Mouse (Mus musculus) small intestine, adult 2 months (tissue): Measurements from ENCODE around the gene Slc16a5. TPM values are rescaled to one million over a fixed set of nuclear protein-coding genes. Genes with fewer than 3 reads are reported as not detected.
A peak's percentile ranks its signal among the peaks of the same experiment; 100 is the strongest.

ENCODE experiments used
- H3K27ac ChIP-seq: fragments of 200-500 bp; 2 replicates; pipeline ENCODE4 v1.5.1; 2012; ENCODE audit warnings: low read depth, low read length, control low read depth, inconsistent platforms; ENCODE audit not compliant: insufficient read depth
- H3K27me3 ChIP-seq: fragments of 200-500 bp; 2 replicates; pipeline ENCODE4 v1.6.1; 2012; ENCODE audit warnings: mild to moderate bottlenecking, moderate library complexity, low read length, inconsistent platforms; ENCODE audit not compliant: control insufficient read depth, insufficient read depth
- H3K36me3 ChIP-seq: fragments of 200-500 bp; 2 replicates; pipeline ENCODE4 v1.6.1; 2012; ENCODE audit warnings: mild to moderate bottlenecking, low read length, control low read depth, inconsistent platforms; ENCODE audit not compliant: control insufficient read depth, insufficient read depth
- H3K4me1 ChIP-seq: fragments of 200-500 bp; 2 replicates; pipeline ENCODE4 v1.6.1; 2012; ENCODE audit warnings: low read length, inconsistent platforms, mixed read lengths; ENCODE audit not compliant: control insufficient read depth, insufficient read depth, insufficient read length
- H3K4me3 ChIP-seq: fragments of 200-500 bp; 2 replicates; pipeline ENCODE4 v1.5.1; 2012; ENCODE audit warnings: low read depth, mild to moderate bottlenecking, control low read depth, inconsistent platforms, low read length, moderate library complexity
- CTCF ChIP-seq: fragments of 200-500 bp; IDR thresholded peaks from 2 replicates; pipeline ENCODE4 v1.5.1; 2012; ENCODE audit warnings: low read depth, mild to moderate bottlenecking, control low read depth, inconsistent platforms, low read length, moderate library complexity, mixed read lengths; ENCODE audit not compliant: insufficient replicate concordance, insufficient read length; ENCODE audit errors: extremely low read depth
- POLR2A ChIP-seq: fragments of 200-500 bp; IDR thresholded peaks from 2 replicates; pipeline ENCODE4 v1.6.1; 2012; ENCODE audit warnings: low read depth, mild to moderate bottlenecking, control low read depth, inconsistent platforms, low read length, moderate library complexity
- WGBS: fragments of 180-500 bp; shearing (Covaris S2); methylation state at CpG from one replicate; pipeline ENCODE4 v1.1.7; 2018; 5-methylcytosine and 5-hydroxymethylcytosine counted together
- polyA plus RNA-seq: library from polyadenylated mRNA; depleted of rRNA; stranded (reverse); fragments of >200 nt; gene quantifications from 2 replicates; pipeline ENCODE4 v1.2.3, GENCODE M21; 2012

Gene Slc16a5
- polyA plus RNA-seq, 1 experiment, result 220 TPM

DNA sequence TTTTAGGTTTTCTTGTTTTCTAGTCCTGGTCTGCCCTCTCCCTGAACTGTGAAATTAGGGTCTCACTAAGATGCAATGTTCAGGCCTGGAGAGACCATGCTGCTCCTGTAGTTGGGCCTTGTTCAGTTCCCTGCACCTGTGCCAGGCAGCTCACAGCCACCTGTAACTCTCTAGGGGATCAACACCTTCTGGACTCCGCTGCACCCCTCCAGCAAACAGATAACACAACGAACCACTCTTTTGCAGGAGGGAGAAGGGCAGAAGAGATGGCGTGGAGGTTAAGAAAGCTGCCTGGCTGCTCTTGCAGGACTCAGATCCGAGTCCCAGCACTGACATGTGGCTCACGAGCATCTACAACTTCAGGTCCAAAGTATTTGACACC lies 48.2 kb downstream of the Slc16a5 start:
- Histone ChIP-seq H3K27ac (peak overlapping the region; percentile 84), H3K4me1 (peaks cover 22% of the 10 kb centered on the region), H3K4me3 (peak overlapping the region; percentile 2; the same call in 1 of the 2 replicates), H3K36me3 (no peaks in the 10 kb centered on the region), H3K27me3 (no peaks in the 10 kb centered on the region)
- TF ChIP-seq CTCF (no peak), POLR2A (no peak)
- WGBS, result 33% methylated on average over 5 of the region's 5 CpGs

DNA sequence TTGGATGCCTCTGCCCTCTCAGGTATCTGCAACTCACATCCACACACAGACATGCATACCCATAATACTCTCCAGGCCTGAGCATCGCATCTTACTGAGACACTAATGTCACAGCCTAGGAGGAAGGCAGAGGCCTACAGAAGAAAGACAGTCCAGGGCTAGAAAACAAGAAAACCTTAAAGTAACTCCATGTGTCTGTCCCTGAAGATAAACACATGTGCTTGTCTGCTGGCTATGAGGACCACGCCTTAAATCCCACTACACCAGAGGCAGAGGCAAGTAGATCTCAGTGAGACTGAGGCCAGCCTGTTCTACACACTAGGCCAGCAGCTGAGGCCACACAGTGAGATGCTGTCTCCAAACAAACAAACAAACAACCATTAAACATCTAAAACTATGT lies 48.8 kb downstream of the Slc16a5 start:
- TF ChIP-seq CTCF (no peak), POLR2A (no peak)
- Histone ChIP-seq H3K36me3 (no peaks in the 10 kb centered on the region), H3K4me3 (no peak overlapping the region; the same call in 1 of the 2 replicates), H3K27me3 (no peaks in the 10 kb centered on the region), H3K4me1 (peaks cover 22% of the 10 kb centered on the region), H3K27ac (peak overlapping the region; percentile 42)
- 38% methylated on average over 2 of the region's 2 CpGs for WGBS

DNA sequence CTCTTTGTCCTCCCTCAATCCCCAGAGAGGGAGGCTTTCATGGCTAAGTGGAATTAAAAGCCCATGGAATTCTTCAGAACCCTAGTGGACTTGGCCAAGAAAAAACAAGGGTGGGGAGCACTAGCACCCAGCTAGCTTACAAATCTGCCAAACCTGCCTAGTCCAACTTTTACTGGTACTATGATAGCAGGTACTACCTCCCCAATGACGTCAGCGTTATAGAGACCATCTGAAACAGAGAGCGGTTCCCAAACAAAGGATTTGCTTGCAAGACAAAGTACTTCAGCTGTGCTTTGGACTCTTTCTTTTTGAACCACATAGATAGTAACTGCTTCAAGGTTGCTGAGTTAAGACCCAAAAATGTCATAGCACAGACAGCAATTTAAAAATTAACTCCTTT lies 49.7 kb downstream of the Slc16a5 start:
- Histone ChIP-seq H3K27ac (peak overlapping the region; percentile 97), H3K36me3 (no peaks in the 10 kb centered on the region), H3K4me3 (peak overlapping the region; percentile 76; the same call in 1 of the 2 replicates), H3K4me1 (peaks cover 22% of the 10 kb centered on the region), H3K27me3 (no peaks in the 10 kb centered on the region)
- WGBS, result 15% methylated on average over 3 of the region's 3 CpGs
- no peak for TF ChIP-seq POLR2A
- no peak for TF ChIP-seq CTCF

DNA sequence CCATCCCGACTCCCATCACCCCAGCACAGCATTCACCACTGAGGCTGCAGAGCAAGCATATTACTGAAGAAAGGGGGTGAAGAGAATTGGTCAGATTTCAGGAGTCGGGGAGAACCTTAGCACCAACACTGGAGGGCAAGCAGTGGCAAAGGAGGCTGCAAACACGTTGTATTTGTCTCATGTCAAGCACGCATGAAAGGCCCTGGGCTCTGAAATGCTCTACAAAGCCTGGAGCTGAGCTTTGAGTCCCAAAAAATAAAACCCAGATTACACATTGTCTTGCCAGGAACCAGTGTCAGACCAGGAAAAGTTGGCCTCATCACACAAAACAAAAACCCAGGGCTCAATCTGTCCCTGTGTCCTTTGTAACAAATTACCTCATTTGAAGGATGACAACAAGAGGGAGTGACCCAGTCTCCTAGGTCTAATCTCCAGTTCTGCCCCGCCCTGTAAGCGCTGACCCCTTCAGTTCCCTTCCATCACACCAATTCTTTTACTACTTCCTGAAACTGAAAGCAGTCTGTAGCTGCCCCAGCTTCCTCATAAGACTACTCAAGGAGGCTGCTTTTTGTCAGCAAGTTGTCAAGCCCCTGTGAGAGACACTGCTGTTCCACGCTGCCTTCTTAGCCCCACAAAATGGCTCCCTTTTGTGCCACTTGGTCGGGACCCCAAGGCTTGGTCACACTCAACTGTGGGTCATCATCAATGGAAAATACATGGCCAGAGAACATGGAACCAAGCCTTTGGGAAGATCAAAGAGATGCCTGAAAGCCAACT lies 50.3 kb downstream of the Slc16a5 start:
- H3K36me3 ChIP-seq, result no peaks in the 10 kb centered on the region
- peaks cover 22% of the 10 kb centered on the region for H3K4me1 ChIP-seq
- H3K4me3 ChIP-seq, result peak overlapping the region; percentile 76
- H3K27me3 ChIP-seq, result no peaks in the 10 kb centered on the region
- peak overlapping the region; percentile 97 for H3K27ac ChIP-seq
- WGBS, result 7% methylated on average over 8 of the region's 8 CpGs
- TF ChIP-seq POLR2A (no peak), CTCF (no peak)

DNA sequence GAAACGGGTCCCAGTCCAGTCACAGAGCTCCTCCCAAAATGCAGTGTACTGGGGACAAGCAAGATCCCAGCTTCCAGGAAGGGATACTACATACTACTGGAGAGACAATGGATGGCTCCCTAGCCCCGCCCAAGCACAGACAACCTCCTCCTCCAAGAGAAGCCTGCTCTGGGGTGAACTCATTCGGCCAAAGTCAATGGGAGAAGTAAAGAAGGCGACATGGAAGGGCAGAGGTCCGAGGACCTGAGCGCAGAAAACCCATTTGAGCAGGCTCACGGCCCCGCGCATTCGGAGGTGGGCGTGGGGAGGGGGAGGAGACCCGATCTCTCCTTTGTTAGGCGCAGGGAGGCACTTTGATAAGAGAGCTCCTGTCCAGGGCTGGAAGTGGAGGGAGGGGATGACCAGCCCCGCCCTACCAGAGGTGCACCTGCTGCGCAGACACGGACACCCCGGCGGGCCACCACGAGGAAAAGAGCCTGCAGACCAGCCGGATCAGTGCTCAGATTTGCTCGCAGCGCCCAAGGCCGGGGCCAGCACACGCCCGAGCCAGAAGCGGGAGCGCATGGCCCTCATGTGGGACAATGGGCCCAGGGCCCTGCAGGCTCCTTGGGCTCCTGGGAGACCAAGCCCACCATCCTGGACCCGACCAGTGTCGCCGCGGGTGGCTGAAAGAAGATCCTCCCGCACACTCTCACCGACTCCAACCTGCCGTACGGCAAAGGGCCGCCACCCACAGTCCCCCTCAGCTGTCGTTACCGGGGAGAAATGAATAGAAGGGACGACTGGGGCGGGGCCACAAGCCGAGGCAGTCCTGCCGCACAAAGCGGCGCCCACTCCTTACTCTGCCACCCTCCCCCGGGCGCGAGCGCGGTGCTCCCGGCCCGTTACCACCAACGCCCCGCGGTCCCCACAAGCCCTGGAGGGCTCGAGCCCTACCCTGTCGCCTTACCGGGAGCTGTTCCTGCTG lies 51.3 kb downstream of the Slc16a5 start:
- peak overlapping the region; percentile 97 for H3K27ac ChIP-seq
- peak overlapping the region; percentile 76 for H3K4me3 ChIP-seq
- TF ChIP-seq CTCF (no peak), POLR2A (no peak; the same call in 1 of the 2 replicates)
- H3K36me3 ChIP-seq, result no peaks in the 10 kb centered on the region
- H3K27me3 ChIP-seq, result no peaks in the 10 kb centered on the region
- WGBS, result under 1% methylated on average over 57 of the region's 57 CpGs
- peaks cover 20% of the 10 kb centered on the region for H3K4me1 ChIP-seq

DNA sequence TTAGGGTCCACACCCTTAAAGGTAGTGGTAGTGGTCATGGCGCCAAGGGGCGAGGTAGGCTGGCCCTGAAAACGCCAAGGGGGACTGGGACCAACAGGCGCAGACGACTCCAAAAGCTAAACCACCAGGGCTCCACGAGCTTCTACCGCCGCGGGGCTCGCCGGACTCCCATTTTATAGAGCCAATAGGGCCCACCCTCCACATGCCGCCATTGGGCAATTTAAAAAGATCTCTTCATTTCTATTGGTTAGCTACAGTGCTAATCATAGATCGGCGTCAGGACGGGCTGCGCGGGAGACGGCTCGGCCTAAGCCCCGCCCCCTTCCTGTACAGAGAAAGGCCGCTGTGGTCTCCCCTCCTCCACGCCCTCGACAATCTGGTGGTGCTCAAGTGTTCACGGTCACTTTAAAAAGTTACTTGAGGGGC lies 52.0 kb downstream of the Slc16a5 start, which contains the start of gene Jpt1:
Jpt1 (minus strand) TSS at position 150 of the 426 bp plus-strand sequence.
- H3K4me1 ChIP-seq, result peaks cover 15% of the 10 kb centered on the region; the same call in 1 of the 2 replicates
- no peaks in the 10 kb centered on the region for H3K36me3 ChIP-seq
- TF ChIP-seq CTCF, result no peak
- TF ChIP-seq POLR2A, result peak; percentile 100
- H3K27ac ChIP-seq, result peak within 1 kb of the TSS; percentile 97
- WGBS, result under 1% methylated on average over 24 of the region's 24 CpGs
- no peaks in the 10 kb centered on the region for H3K27me3 ChIP-seq
- peak within 1 kb of the TSS; percentile 76 for H3K4me3 ChIP-seq
